Mouse (Mus musculus): ENCODE results near the gene Chrm4. TPM values are rescaled to one million over a fixed set of nuclear protein-coding genes. Genes with fewer than 3 reads are reported as not detected.

Chrm4 gene
- polyA plus RNA-seq, 1 experiment from 2014 or later, result 0.32 TPM

GRCm38 (mm10) chr2:91923415-91924337 lies 3.4 kb upstream of the Chrm4 start:
- ATAC-seq (ENCODE audit: insufficient number of reproducible peaks, insufficient read depth, low FRiP score, low TSS enrichment, low read depth), result no peak
- H3K9ac ChIP-seq, result 0 out of 2 replicates have a peak overlapping the region, but pooled peaks have one; percentile 44

GRCm38 (mm10) chr2:91924726-91925125 lies 2.3 kb upstream of the Chrm4 start:
- no peak overlapping the region for H3K4me3 ChIP-seq
- peaks cover 11% of the 10 kb centered on the region for H3K36me3 ChIP-seq
- WGBS, result 42% methylated on average over 1 of the region's 1 CpGs
- H3K4me1 ChIP-seq, result peaks cover 41% of the 10 kb centered on the region
- no peaks in the 10 kb centered on the region for H3K9me3 ChIP-seq
- no peak for ATAC-seq (ENCODE audit: insufficient number of reproducible peaks, insufficient read depth, low FRiP score, low TSS enrichment, low read depth)
- H3K27me3 ChIP-seq, result peaks cover 58% of the 10 kb centered on the region
- H3K9ac ChIP-seq, result no peak overlapping the region
- H3K4me2 ChIP-seq, result no peak overlapping the region
- no peak overlapping the region for H3K27ac ChIP-seq

More at GRCm38 (mm10) chr2:91923415-91924337, 3.4 kb upstream of the Chrm4 start:
- WGBS, result 3% methylated on average over 54 of the region's 54 CpGs
- Histone ChIP-seq H3K36me3 (peaks cover 9% of the 10 kb centered on the region), H3K27me3 (peaks cover 59% of the 10 kb centered on the region), H3K4me2 (peak overlapping the region; percentile 97), H3K9me3 (no peaks in the 10 kb centered on the region), H3K4me1 (peaks cover 34% of the 10 kb centered on the region), H3K4me3 (peak overlapping the region; percentile 60), H3K27ac (no peak overlapping the region)

GRCm38 (mm10) chr2:91925442-91925841 lies 1.6 kb upstream of the Chrm4 start:
- ATAC-seq (ENCODE audit: insufficient number of reproducible peaks, insufficient read depth, low FRiP score, low TSS enrichment, low read depth), result no peak
- no peak overlapping the region for H3K4me2 ChIP-seq
- H3K27me3 ChIP-seq, result peaks cover 51% of the 10 kb centered on the region
- H3K36me3 ChIP-seq, result peaks cover 11% of the 10 kb centered on the region
- 83% methylated on average over 15 of the region's 15 CpGs for WGBS
- H3K9ac ChIP-seq, result no peak overlapping the region
- no peak overlapping the region for H3K4me3 ChIP-seq
- no peak overlapping the region for H3K27ac ChIP-seq
- H3K4me1 ChIP-seq, result peaks cover 47% of the 10 kb centered on the region
- H3K9me3 ChIP-seq, result no peaks in the 10 kb centered on the region

- H3K4me1 ChIP-seq, result peaks cover 38% of the 10 kb centered on the region
- peak overlapping the region; percentile 24; the same call in 1 of the 2 replicates for H3K4me2 ChIP-seq
- H3K27me3 ChIP-seq, result peaks cover 26% of the 10 kb centered on the region
- H3K9ac ChIP-seq, result no peak overlapping the region
- no peak for ATAC-seq (ENCODE audit: insufficient number of reproducible peaks, insufficient read depth, low FRiP score, low TSS enrichment, low read depth)
- no peak overlapping the region for H3K27ac ChIP-seq
- H3K36me3 ChIP-seq, result peaks cover 11% of the 10 kb centered on the region
- 45% methylated on average over 34 of the region's 34 CpGs for WGBS
- no peaks in the 10 kb centered on the region for H3K9me3 ChIP-seq
- 0 out of 2 replicates have a peak overlapping the region, but pooled peaks have one; percentile 11 for H3K4me3 ChIP-seq
These were observed 931 bp downstream of the Chrm4 start for GRCm38 (mm10) chr2:91927826-91928533.

GRCm38 (mm10) chr2:91928534-91929350 lies 1.7 kb downstream of the Chrm4 start:
- Histone ChIP-seq H3K27me3 (peaks cover 18% of the 10 kb centered on the region), H3K4me2 (no peak overlapping the region), H3K9me3 (no peaks in the 10 kb centered on the region), H3K36me3 (peaks cover 17% of the 10 kb centered on the region), H3K4me1 (peaks cover 38% of the 10 kb centered on the region), H3K27ac (no peak overlapping the region), H3K9ac (no peak overlapping the region), H3K4me3 (no peak overlapping the region)
- ATAC-seq (ENCODE audit: insufficient number of reproducible peaks, insufficient read depth, low FRiP score, low TSS enrichment, low read depth), result no peak
- 77% methylated on average over 23 of the region's 23 CpGs for WGBS

- peaks cover 42% of the 10 kb centered on the region for H3K4me1 ChIP-seq
- no peak for ATAC-seq (ENCODE audit: insufficient number of reproducible peaks, insufficient read depth, low FRiP score, low TSS enrichment, low read depth)
- peaks cover 22% of the 10 kb centered on the region for H3K36me3 ChIP-seq
- no peaks in the 10 kb centered on the region for H3K9me3 ChIP-seq
- peak overlapping the region; percentile 97 for H3K9ac ChIP-seq
- H3K27me3 ChIP-seq, result peaks cover 11% of the 10 kb centered on the region
- H3K4me3 ChIP-seq, result peak overlapping the region; percentile 86
- H3K4me2 ChIP-seq, result peak overlapping the region; percentile 90
- no peak overlapping the region for H3K27ac ChIP-seq
- 47% methylated on average over 3 of the region's 3 CpGs for WGBS
These were observed 2.4 kb downstream of the Chrm4 start for GRCm38 (mm10) chr2:91929455-91929854.

- peak overlapping the region; percentile 97 for H3K9ac ChIP-seq
- peaks cover 27% of the 10 kb centered on the region for H3K36me3 ChIP-seq
- H3K4me2 ChIP-seq, result peak overlapping the region; percentile 90
- H3K4me1 ChIP-seq, result peaks cover 42% of the 10 kb centered on the region
- H3K4me3 ChIP-seq, result peak overlapping the region; percentile 86
- peaks cover 6% of the 10 kb centered on the region for H3K27me3 ChIP-seq
- H3K9me3 ChIP-seq, result no peaks in the 10 kb centered on the region
- peak overlapping the region; percentile 97; the same call in 1 of the 2 replicates for H3K27ac ChIP-seq
- 9% methylated on average over 12 of the region's 12 CpGs for WGBS
- no peak for ATAC-seq (ENCODE audit: insufficient number of reproducible peaks, insufficient read depth, low FRiP score, low TSS enrichment, low read depth)
These were observed 2.9 kb downstream of the Chrm4 start for GRCm38 (mm10) chr2:91929936-91930335.

GRCm38 (mm10) chr2:91930761-91931291 lies 3.8 kb downstream of the Chrm4 start:
- peak overlapping the region; percentile 97 for H3K27ac ChIP-seq
- H3K27me3 ChIP-seq, result no peaks in the 10 kb centered on the region
- WGBS, result under 1% methylated on average over 23 of the region's 23 CpGs
- H3K9ac ChIP-seq, result peak overlapping the region; percentile 97
- no peak for ATAC-seq (ENCODE audit: insufficient number of reproducible peaks, insufficient read depth, low FRiP score, low TSS enrichment, low read depth)
- H3K9me3 ChIP-seq, result no peaks in the 10 kb centered on the region
- peaks cover 42% of the 10 kb centered on the region for H3K4me1 ChIP-seq
- peak overlapping the region; percentile 90 for H3K4me2 ChIP-seq
- peaks cover 36% of the 10 kb centered on the region for H3K36me3 ChIP-seq
- peak overlapping the region; percentile 86 for H3K4me3 ChIP-seq

- Histone ChIP-seq H3K4me3 (peak overlapping the region; percentile 86), H3K27me3 (no peaks in the 10 kb centered on the region), H3K36me3 (peaks cover 43% of the 10 kb centered on the region), H3K27ac (peak overlapping the region; percentile 97), H3K9ac (peak overlapping the region; percentile 97), H3K4me1 (peaks cover 42% of the 10 kb centered on the region), H3K9me3 (no peaks in the 10 kb centered on the region), H3K4me2 (peak overlapping the region; percentile 90)
- ATAC-seq (ENCODE audit: insufficient number of reproducible peaks, insufficient read depth, low FRiP score, low TSS enrichment, low read depth), result peak; percentile 50
- WGBS, result under 1% methylated on average over 49 of the region's 50 CpGs
These were observed 4.5 kb downstream of the Chrm4 start for GRCm38 (mm10) chr2:91931328-91932159.

GRCm38 (mm10) chr2:91932160-91932711 lies 5.2 kb downstream of the Chrm4 start, which contains the start of gene Mdk:
Mdk (minus strand) TSS chr2:91932297.
- H3K9me3 ChIP-seq, result no peaks in the 10 kb centered on the region
- peaks cover 42% of the 10 kb centered on the region for H3K4me1 ChIP-seq
- H3K27me3 ChIP-seq, result no peaks in the 10 kb centered on the region
- 3% methylated on average over 16 of the region's 16 CpGs for WGBS
- peak within 1 kb of the TSS; percentile 86 for H3K4me3 ChIP-seq
- ATAC-seq (ENCODE audit: insufficient number of reproducible peaks, insufficient read depth, low FRiP score, low TSS enrichment, low read depth), result no peak
- H3K9ac ChIP-seq, result peak within 1 kb of the TSS; percentile 97
- H3K36me3 ChIP-seq, result peaks cover 50% of the 10 kb centered on the region
- H3K27ac ChIP-seq, result peak within 1 kb of the TSS; percentile 97
- H3K4me2 ChIP-seq, result peak within 1 kb of the TSS; percentile 90

All from embryonic facial prominence, embryonic 13.5 days (tissue).